Mouse (Mus musculus) testis, postnatal 14 days (tissue): ENCODE data around the gene Zfp972.
"Not testable (repeated sequence)": the region's sequence is repeated elsewhere in the genome, so short reads cannot be mapped to it uniquely, and the experiment has no call there.

Source experiments
- DNase-seq: peaks from one replicate; pipeline ENCODE4 v3.0.0; 2021; ENCODE audit warnings: low spot score

Zfp972 gene

DNA sequence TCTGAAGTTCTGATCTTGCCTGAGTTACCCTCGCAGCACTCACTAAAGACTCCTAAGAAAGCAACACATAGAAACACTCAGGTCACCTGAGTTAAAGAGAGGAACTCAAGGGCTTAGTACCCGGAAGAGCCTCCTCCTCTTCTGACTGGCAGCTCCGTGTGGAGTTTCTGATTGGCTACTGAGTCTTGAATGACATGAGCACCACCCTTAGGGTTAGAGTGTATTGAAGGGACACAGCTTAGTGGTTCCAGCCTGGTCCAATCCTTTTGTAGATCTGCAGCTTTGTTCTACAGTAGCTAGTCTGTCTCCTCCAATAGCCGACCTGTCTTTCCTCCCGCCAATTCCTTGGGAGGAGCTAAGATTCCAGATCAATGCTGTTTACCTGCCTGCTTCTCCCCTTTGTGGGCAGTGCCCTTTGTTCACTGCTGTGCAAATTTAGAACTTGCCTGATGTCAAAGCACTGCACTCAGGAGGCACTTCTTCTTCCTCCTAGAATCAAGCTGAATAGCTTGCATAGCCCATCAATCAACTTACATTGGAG is at the start of gene Zfp972:
TSS of gene Zfp972 (minus strand) at position 51 of the 541 bp plus-strand sequence.
- DNase-seq = peak; percentile 5

DNA sequence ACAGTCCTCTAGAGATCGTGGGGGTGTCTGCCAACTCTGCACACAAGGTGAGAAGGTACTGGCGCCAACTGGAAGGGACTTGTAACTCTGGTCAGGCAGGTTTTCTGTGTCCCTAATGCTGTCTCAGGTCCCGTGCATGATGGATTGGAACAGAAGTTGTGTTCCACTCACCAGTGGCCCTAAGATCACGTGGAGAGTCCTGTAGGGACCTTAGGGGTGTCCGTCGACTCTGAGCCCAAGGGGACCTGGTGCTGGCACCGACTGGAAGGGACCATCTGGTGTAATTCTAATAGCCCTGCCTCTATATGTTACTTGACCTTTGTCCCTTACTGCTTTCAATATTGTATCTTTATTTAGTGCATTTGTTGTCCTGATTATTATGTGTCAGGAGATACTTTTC is 49.4 kb upstream of the Zfp972 start:
- DNase-seq = not testable (repeated sequence)

DNA sequence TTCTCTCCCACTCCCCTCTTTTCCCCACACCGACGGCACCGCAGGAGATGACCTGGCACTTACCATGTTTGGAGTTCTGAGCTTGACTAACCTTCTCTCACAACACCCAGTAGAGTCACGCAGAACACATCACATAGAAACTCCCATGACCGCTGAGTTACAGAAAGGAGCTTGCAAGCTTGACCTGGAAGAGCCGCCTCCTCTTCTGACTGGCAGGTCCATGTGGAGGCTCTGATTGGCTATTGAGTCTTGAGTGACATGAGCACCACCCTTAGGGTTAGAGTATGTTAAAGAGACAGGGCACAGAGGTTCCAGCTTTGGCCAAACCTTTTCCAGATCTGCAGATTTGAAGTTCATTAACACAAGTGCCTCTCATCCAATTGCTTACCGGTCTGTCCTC is 31.7 kb upstream of the Zfp972 start, which contains the start of gene Gm14326:
TSS of gene Gm14326 (minus strand) at position 153 of the 400 bp plus-strand sequence.
- DNase-seq = peak; percentile 81

DNA sequence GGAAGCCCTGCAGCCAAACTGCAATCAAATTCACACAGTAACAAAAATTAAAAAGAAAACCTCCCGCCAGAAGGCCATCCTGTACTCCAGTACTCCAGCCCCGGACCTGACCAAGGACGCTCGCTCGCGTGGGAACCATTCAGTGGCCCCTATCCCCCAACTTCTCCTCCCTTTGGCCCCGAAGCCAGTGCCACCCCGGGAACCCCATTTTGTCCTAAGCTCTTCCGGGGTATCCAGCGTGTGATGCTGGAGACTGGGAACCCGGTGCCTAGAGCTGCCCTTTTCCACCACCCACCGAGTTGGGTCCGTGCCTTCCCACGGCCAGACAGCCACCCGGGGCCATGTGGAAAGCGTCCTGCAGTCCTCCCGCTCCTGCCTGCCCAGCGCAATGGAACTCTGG is 31.3 kb upstream of the Zfp972 start:
- not testable (repeated sequence) for DNase-seq

DNA sequence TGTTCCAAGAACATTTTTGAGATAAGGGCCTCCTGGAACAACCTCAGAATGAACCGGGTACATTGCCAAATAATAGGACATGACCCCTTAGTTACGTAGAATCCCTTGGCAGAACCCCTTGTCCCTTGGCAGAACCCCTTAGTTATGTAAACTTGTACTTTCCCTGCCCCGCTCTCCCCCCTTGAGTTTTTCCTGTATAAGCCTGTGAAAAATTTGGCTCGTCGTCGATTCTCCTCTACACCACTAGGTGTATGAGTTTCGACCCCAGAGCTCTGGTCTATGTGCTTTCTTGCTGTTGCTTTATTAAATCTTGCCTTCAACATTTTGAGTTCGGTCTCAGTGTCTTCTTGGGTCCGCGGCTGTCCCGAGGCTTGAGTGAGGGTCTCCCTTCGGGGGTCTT is 22.1 kb downstream of the Zfp972 start:
- not testable (repeated sequence) for DNase-seq

DNA sequence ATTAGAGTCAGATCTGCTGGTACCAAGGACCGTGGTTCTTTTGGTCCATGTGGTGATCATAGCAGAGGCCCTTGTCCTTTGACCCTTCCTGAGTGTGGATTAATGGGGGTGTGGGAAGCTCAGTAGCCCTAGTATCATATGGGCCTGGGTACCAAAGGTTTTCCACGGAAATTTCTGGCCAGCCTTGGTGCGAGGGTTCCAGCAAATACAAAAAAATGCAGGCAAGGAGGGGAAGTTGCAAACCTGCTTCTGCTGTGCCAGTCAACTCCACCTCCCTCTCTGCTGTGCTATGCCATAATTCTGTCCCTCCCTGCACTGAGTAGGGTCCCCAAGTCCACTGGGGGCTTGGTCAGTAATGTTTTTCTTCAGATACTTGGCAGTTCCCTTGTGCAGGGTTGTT is 27.2 kb downstream of the Zfp972 start:
- DNase-seq = not testable (repeated sequence)

DNA sequence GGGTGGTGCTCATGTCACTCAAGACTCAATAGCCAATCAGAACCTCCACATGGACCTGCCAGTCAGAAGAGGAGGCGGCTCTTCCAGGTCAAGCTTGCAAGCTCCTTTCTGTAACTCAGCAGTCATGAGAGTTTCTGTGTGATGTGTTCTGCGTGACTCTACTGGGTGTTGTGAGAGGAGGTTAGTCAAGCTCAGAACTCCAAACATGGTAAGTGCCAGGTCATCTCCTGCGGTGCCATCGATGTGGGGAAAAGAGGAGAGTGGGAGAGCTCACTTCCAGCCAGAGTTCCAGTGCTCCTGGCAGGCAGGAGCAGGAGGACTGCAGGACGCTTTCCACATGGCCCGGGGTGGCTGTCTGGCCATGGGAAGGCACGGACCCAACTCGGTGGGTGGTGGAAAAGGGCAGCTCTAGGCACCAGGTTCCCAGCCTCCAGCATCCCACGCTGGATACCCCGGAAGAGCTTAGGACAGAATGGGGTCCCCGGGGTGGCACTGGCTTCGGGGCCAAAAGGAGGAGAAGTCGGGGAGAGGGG is 28.3 kb downstream of the Zfp972 start, which contains the start of gene Gm14327:
TSS of gene Gm14327 (plus strand) at position 51 of the 533 bp plus-strand sequence.
- DNase-seq = not testable (repeated sequence)

DNA sequence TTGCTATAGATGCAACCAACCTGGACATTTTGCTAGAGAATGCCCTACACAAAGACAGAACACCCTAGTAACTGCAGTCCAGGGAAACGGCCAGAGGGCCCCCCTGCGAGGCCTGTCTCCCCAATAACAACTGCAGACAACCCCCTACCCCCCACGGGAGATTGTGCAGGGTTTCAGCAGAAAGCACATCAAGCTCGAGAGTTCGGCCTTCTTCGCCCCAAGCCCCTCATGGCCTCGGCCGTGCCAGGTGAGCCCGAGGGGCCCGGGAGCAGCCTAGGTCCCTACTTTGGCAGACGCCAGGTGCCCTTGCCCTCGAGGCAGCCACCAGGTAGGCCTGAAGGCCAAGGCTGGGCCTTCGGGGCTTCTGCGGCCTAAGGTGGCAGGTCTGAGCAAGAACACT is 37.7 kb downstream of the Zfp972 start:
- not testable (repeated sequence) for DNase-seq

DNA sequence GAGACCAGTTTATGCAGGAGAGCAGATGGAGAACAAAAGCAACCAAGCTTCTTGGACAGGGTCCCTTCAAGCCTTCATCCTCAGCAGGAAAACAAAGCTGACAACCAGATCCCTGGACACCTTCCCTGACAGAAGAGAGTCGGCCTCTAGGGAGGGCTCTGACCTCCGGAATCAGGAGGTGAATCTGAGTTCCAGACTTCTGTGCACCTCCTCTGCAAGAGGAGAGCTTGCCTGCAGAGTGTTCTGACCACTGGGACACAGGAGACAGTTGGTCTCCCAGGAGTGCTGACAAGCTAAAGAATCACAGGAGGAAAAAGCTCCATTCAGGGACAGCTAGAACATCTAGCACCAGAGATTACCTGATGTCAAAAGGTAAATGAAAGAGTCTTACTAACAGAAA is 63.2 kb downstream of the Zfp972 start:
- DNase-seq = not testable (repeated sequence)
